Mouse (Mus musculus) embryonic facial prominence, embryonic 10.5 days (tissue): Measurements from ENCODE around the gene Scyl2. TPM values are rescaled to one million over a fixed set of nuclear protein-coding genes. Genes with fewer than 3 reads are reported as not detected.
"Not testable (repeated sequence)": the region's sequence is repeated elsewhere in the genome, so short reads cannot be mapped to it uniquely, and the experiment has no call there.

Experiments
- DNase-seq: peaks from one replicate; pipeline ENCODE4 v3.0.0-alpha.2; 2017; ENCODE audit warnings: low spot score
- H3K27ac ChIP-seq: fragments of 300-500 bp; sonication (generic); replicated peaks from 2 replicates; pipeline ENCODE4 v1.5.1; 2016; ENCODE audit warnings: mild to moderate bottlenecking
- H3K27me3 ChIP-seq: fragments of 300-500 bp; sonication (generic); replicated peaks from 2 replicates; pipeline ENCODE4 v1.6.1; 2016; ENCODE audit warnings: low read depth, mild to moderate bottlenecking; ENCODE audit not compliant: poor library complexity, severe bottlenecking
- H3K36me3 ChIP-seq: fragments of 300-500 bp; sonication (generic); replicated peaks from 2 replicates; pipeline ENCODE4 v1.6.1; 2016; ENCODE audit warnings: mild to moderate bottlenecking, moderate library complexity
- H3K4me1 ChIP-seq: fragments of 300-500 bp; sonication (generic); 2 replicates; pipeline ENCODE4 v1.6.1; 2016
- H3K4me3 ChIP-seq: fragments of 300-500 bp; sonication (generic); 2 replicates; pipeline ENCODE4 v1.5.1; 2016; ENCODE audit warnings: mild to moderate bottlenecking, moderate library complexity
- H3K9me3 ChIP-seq: fragments of 300-500 bp; sonication (generic); 2 replicates; pipeline ENCODE4 v1.6.1; 2016; ENCODE audit warnings: mild to moderate bottlenecking
- WGBS: fragments of 180-500 bp; shearing (Covaris S2); methylation state at CpG from one replicate; pipeline ENCODE4 v1.1.7; 2016; 5-methylcytosine and 5-hydroxymethylcytosine counted together
- polyA plus RNA-seq: library from polyadenylated mRNA; unstranded; fragments of >200 nt; fragmentation: Nextera tagmentation; extraction: Ambion mirVana; gene quantifications from 2 replicates; pipeline ENCODE4 v1.2.1, GENCODE M21; 2016

The Scyl2 gene
- polyA plus RNA-seq, 1 experiment from 2014 or later = 9.8 TPM

DNA sequence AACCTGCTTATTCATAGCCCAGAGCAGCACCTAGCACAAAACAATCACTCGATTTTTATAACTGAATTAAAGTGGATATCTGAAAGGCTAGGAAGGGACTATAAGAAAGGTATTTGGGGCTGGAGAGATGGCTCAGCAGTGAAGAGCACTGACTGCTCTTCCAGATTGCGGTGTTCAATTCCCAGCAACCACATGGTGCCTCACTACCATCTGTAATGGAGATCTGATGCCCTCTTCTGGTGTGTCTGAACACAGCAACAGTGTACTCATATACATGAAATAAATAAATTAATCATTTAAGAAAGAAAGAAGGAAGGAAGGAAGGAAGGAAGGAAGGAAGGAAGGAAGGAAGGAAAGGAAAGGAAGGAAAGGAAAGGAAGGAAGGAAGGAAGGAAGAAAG, 10.2 kb upstream of the Scyl2 start:
- not testable (repeated sequence) for DNase-seq, H3K4me1 ChIP-seq, H3K4me3 ChIP-seq, H3K9me3 ChIP-seq, H3K27me3 ChIP-seq, H3K27ac ChIP-seq, H3K36me3 ChIP-seq
- WGBS = 81% methylated on average over 2 of the region's 2 CpGs

DNA sequence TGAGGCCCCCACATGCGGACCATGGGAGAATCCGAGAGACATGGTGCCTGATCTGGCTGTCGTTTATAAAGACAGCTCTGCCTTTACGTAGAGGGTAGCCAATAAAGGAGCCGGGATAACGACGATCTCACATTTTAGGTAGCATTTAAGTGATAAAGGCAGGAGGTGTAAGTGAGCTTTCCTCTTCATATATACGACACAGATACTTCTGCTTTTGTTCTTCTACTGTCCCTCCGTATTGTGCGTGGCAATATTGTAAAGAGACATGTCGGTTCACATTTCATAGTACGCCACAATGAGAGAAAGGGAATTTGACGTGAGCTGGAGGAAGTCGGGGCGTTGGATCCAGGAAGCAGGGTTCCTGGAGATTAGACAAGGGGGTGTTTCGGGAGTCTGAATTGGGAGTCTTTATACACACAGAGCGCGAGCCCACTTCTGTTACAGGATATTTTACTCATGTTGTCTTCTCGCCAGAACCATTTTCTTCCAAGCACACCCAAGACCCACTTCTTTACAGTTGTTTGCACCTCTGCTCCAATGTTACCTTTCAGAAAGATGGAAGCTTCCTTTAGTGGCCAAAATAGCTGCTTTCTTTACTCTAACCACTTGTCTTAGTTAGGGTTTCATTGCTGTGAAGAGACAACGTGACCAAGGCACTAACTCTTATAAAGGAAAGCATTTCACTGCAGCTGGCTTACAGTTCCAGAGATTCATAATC, 9.3 kb upstream of the Scyl2 start:
- Histone ChIP-seq H3K4me1 (no peaks in the 10 kb centered on the region), H3K27me3 (no peaks in the 10 kb centered on the region), H3K9me3 (no peaks in the 10 kb centered on the region), H3K4me3 (no peak overlapping the region), H3K27ac (no peak overlapping the region), H3K36me3 (no peaks in the 10 kb centered on the region)
- 84% methylated on average over 20 of the region's 20 CpGs for WGBS
- no peak for DNase-seq

DNA sequence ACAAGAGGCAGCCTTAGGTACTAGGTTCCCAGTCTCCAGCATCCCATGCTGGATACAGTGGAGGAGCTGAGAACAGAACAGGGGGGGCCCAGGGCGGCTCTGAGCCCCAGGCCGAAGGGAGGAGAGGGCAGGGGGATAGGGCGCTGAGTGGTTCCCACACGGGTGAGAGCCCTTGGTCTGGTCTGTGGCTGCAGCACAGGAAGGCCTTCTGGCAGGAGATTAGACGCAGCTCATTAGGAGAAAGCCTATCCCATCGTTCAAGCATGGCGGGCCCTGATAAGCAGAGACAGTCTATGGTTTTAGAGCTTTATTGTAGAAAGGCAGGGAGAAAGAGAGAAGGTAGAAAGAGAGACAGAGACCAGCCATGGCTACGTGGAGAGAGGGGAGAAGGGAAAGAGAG, 3.9 kb upstream of the Scyl2 start:
- Histone ChIP-seq H3K36me3 (no peaks in the 10 kb centered on the region), H3K27ac (no peak overlapping the region), H3K9me3 (no peaks in the 10 kb centered on the region), H3K4me1 (peaks cover 10% of the 10 kb centered on the region), H3K4me3 (no peak overlapping the region), H3K27me3 (no peaks in the 10 kb centered on the region)
- no peak for DNase-seq
- WGBS = 65% methylated on average over 8 of the region's 8 CpGs

DNA sequence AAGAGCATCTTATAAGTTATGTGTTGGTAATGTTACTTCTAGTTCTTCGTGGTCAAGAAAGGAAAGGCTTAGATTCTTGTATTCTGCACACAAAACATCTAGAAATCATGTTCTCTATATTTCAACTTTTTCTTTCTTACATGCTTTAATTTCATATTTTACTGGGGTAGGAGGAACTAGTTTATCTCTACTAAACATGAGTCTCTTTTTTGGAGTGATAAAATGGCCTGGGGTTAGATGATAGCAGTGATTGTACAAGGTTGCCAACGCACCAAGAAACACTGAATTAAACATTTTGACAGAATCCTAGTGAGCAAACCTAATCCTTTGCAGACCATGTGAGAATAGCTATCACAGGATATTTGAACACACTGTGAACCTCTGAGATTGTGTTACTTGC, 1.4 kb upstream of the Scyl2 start:
- no peaks in the 10 kb centered on the region for H3K9me3 ChIP-seq
- no peaks in the 10 kb centered on the region for H3K27me3 ChIP-seq
- no peak overlapping the region for H3K4me3 ChIP-seq
- peaks cover 9% of the 10 kb centered on the region for H3K36me3 ChIP-seq
- no peak overlapping the region for H3K27ac ChIP-seq
- H3K4me1 ChIP-seq = peaks cover 12% of the 10 kb centered on the region
- 85% methylated on average over 2 of the region's 2 CpGs for WGBS
- DNase-seq = no peak

DNA sequence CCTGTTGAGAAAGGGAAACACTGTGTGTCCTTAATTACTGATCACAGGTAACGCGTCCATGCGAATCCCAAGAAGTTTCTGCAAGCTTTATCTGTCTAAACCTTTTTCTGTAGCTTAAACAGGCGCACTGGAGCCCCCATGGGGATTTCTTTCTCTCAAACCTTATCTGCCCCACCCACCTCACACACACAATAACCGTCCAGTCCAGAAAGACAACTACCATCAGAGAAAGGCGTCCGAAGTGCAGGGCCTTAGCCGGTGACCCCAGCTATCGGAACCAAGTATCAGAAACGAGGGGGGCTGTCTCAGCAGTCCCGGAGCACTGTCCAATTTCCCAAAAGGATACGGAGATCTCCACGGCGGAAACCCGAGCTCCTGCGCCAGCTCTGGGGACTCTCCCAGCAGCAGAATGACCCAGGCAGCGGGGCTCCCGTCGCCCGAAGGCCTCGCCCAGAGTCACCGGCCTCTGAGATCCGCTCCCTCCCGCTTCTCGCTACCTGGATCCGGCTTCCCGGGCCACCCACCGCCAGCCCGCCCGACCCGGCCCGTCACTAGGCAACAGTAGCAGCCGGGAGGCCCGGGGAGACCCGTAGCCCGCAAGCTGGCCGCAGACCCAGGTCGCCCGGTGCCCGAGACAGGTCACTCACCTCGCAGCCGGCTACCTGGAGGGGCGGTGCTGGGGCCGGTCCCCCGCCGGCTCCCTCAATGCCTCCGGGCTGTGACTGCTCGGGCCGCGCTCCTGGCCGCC, 520 bp downstream of the Scyl2 start:
- H3K36me3 ChIP-seq = peaks cover 9% of the 10 kb centered on the region
- no peaks in the 10 kb centered on the region for H3K9me3 ChIP-seq
- no peak for DNase-seq
- H3K4me3 ChIP-seq = peak overlapping the region; percentile 89
- H3K27me3 ChIP-seq = no peaks in the 10 kb centered on the region
- peaks cover 12% of the 10 kb centered on the region for H3K4me1 ChIP-seq
- WGBS = 2% methylated on average over 51 of the region's 51 CpGs
- H3K27ac ChIP-seq = peak overlapping the region; percentile 94

DNA sequence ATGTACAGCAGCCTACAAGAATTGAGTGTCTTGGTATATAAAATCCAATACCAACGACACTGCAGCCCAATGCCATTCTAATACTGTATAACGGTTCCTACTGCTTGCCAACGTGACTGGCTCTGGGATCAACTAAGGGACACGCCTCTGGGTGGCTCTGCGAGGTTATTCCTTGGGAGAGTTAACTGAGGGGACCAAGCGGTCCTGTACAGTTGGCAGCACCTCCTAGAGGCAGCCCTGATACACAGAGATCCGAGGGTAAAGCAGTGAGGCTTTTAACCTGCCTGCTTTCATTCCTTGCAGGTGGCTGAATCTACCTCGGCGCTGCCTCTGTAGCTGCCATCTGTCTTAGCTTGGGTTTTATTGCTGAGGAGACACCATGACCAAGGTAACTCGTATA, 3.1 kb downstream of the Scyl2 start:
- peaks cover 13% of the 10 kb centered on the region for H3K36me3 ChIP-seq
- H3K27me3 ChIP-seq = no peaks in the 10 kb centered on the region
- peaks cover 12% of the 10 kb centered on the region for H3K4me1 ChIP-seq
- H3K4me3 ChIP-seq = no peak overlapping the region
- 82% methylated on average over 10 of the region's 10 CpGs for WGBS
- no peak for DNase-seq
- H3K27ac ChIP-seq = no peak overlapping the region
- no peaks in the 10 kb centered on the region for H3K9me3 ChIP-seq

DNA sequence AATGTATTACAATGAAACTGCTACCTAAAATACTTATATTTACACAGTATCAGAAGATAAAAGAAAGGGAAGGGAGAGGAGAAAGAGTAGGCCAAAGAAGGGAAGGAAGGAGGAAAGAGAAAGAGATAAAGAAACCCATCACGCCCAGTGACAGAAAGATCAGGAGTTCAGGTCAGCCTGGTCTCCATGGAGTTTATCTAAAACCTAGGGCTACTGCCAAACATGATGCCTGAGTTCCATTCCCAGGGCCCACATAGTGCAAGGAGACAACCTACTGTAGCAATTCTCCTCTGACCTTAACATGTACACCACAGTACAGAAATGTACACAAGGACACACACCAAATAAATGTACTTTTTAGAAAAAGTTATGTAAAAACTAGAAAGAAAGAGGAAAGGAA, 3.9 kb downstream of the Scyl2 start:
- H3K4me3 ChIP-seq = no peak overlapping the region
- H3K27me3 ChIP-seq = no peaks in the 10 kb centered on the region
- peaks cover 12% of the 10 kb centered on the region for H3K4me1 ChIP-seq
- no peak overlapping the region for H3K27ac ChIP-seq
- 89% methylated on average over 1 of the region's 1 CpGs for WGBS
- no peaks in the 10 kb centered on the region for H3K9me3 ChIP-seq
- DNase-seq = no peak
- H3K36me3 ChIP-seq = peaks cover 15% of the 10 kb centered on the region

DNA sequence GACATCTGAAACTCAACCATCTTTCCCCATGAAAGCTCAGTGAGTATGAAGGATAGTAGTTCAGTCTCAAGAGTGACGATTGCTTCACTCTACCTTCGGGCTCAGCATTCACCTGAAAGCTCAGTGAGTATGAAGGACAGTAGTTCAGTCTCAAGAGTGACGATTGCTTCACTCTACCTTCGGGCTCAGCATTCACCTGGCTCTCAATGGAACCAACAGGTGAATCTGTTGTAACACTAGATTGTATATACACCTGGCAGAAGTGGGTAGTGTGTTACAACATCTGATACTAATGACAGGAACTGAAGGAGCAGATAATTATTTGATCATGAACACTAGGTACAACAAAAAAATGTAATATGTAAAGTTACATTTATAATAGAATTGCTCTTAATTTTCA, 4.4 kb downstream of the Scyl2 start:
- no peaks in the 10 kb centered on the region for H3K9me3 ChIP-seq
- 93% methylated on average over 4 of the region's 4 CpGs for WGBS
- peaks cover 12% of the 10 kb centered on the region for H3K4me1 ChIP-seq
- H3K27me3 ChIP-seq = no peaks in the 10 kb centered on the region
- no peak for DNase-seq
- H3K36me3 ChIP-seq = peaks cover 15% of the 10 kb centered on the region
- no peak overlapping the region for H3K27ac ChIP-seq
- H3K4me3 ChIP-seq = no peak overlapping the region

DNA sequence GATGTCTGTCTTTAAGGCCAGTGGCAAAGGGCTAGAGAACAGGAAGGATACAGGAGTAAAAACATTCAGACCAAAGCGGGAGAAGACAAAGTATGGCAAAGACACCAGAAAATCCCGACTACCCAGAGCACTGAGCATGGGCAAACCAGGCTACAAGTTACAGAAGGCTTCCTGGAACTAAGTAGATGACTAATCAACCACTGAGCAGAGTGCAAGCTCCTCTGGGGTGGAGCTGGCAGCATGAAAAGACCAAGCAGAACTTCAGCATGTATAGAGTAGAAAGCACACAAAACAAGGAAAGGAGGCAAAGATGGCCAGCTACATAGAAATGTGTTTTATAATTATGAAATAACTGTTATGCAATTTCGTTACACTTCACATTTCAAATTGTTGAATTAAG, 5.6 kb downstream of the Scyl2 start:
- H3K27me3 ChIP-seq = no peaks in the 10 kb centered on the region
- H3K36me3 ChIP-seq = peaks cover 15% of the 10 kb centered on the region
- no peaks in the 10 kb centered on the region for H3K9me3 ChIP-seq
- no peak overlapping the region for H3K27ac ChIP-seq
- DNase-seq = no peak
- WGBS = 84% methylated on average over 3 of the region's 3 CpGs
- H3K4me1 ChIP-seq = peaks cover 8% of the 10 kb centered on the region
- H3K4me3 ChIP-seq = no peak overlapping the region

DNA sequence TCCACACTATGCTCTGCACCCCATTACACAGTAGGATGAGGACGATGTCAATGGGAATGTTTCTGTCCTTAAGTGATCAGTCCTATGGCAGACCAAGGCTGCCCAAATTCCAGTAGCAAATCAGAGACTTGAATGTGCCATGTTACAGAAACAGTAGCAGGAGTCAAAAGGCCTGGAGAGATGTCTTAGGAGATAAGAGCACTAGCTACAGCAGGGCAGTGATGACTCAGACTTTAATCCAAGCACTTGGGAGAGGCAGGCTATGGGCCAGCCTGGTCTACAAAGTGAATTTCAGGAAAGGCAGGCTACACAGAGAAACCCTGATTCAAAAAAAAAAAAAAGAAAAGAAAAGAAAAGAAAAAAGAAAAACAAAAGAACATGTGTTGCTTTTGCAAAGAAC, 6.6 kb downstream of the Scyl2 start:
- no peaks in the 10 kb centered on the region for H3K4me1 ChIP-seq
- no peak for DNase-seq
- peaks cover 15% of the 10 kb centered on the region for H3K36me3 ChIP-seq
- 91% methylated on average over 1 of the region's 1 CpGs for WGBS
- no peaks in the 10 kb centered on the region for H3K9me3 ChIP-seq
- H3K27ac ChIP-seq = no peak overlapping the region
- no peak overlapping the region for H3K4me3 ChIP-seq
- no peaks in the 10 kb centered on the region for H3K27me3 ChIP-seq

DNA sequence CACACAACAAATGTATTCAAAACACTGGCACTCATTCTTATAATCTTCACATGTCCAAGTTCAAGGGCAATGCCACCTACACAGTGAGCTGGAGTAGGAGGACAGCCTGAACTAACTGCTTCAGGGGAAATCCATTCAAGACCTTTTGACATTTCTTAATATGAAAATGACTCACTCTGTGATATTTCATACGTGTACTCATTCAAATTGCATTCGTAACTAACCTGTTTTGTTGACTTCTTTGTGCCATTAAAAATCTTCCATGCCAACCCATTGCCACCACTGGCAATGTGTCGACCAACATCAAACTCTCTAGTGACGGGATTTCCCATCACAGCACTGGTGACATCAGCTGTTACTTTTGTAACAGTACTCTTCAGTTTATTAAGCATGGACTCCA, 8.0 kb downstream of the Scyl2 start:
- Histone ChIP-seq H3K9me3 (no peaks in the 10 kb centered on the region), H3K27me3 (no peaks in the 10 kb centered on the region), H3K4me3 (no peak overlapping the region), H3K36me3 (peaks cover 9% of the 10 kb centered on the region), H3K27ac (no peak overlapping the region), H3K4me1 (0 out of 2 replicates have a peak, but pooled peaks cover under 1% of the 10 kb centered on the region)
- WGBS = 91% methylated on average over 4 of the region's 4 CpGs
- no peak for DNase-seq

DNA sequence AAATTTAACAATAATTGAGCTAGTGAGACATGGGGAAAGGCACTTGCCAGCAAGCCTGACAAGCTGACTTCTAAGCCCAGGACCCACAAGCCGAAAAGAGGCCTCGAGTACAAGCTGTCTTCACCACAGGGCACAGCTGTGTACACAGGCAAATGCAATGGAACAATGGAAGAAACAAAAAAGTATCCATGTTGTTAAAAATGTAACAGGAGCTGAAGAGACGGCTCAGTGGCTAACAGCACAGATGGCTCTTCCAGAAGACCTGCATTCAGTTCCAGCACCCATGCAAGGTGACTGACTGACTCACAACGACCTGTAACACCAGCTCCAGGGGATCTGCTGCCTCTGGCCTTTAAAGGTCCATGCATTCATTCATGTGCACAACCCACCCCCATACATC, 9.5 kb downstream of the Scyl2 start:
- WGBS = 79% methylated on average over 4 of the region's 4 CpGs
- Histone ChIP-seq H3K9me3 (no peaks in the 10 kb centered on the region), H3K27ac (no peak overlapping the region), H3K27me3 (no peaks in the 10 kb centered on the region), H3K4me1 (0 out of 2 replicates have a peak, but pooled peaks cover 4% of the 10 kb centered on the region), H3K36me3 (peaks cover 6% of the 10 kb centered on the region; the same call in 1 of the 2 replicates), H3K4me3 (no peak overlapping the region)
- no peak for DNase-seq

DNA sequence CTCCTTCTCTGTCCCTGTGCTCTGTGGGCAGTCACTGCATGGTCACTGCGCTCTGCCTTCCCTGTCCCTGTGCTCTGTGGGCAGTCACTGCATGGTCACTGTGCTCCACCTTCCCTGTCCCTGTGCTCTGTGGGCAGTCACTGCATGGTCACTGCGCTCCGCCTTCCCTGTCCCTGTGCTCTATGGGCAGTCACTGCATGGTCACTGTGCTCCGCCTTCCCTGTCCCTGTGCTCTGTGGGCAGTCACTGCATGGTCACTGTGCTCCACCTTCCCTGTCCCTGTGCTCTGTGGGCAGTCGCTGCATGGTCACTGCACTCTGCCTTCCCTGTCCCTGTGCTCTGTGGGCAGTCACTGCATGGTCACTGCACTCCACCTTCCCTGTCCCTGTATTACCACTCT, 15.7 kb downstream of the Scyl2 start:
- not testable (repeated sequence) for H3K27me3 ChIP-seq, H3K4me1 ChIP-seq, DNase-seq, H3K36me3 ChIP-seq, H3K9me3 ChIP-seq, H3K4me3 ChIP-seq, H3K27ac ChIP-seq
- whole genome bisulfite sequencing = 95% methylated on average over 5 of the region's 5 CpGs
